Mouse (Mus musculus) myocyte (in vitro differentiated cells): ENCODE measurements at regions not wholly inside any gene's neighbourhood (a gene's known extent, or its start where the extent isn't known, plus 50 kb on each side); places are given as distances from the start of the nearest gene placed in this dataset.

ENCODE experiments used
- CEBPB ChIP-seq: IDR thresholded peaks from 2 replicates; pipeline ENCODE4 v1.6.1; 2011; ENCODE audit warnings: mild to moderate bottlenecking, moderate library complexity; ENCODE audit not compliant: poor library complexity, insufficient read depth, severe bottlenecking
- MYOD1 ChIP-seq, 3 experiments: IDR thresholded peaks; one replicate each; pipeline ENCODE4 v1.6.1; 2011; ENCODE audit warnings: control low read depth in 2 of 3, low read depth in 2 of 3, mild to moderate bottlenecking in 2 of 3, moderate library complexity in 1 of 3; ENCODE audit not compliant: insufficient read length in 2 of 3, control insufficient read depth in 1 of 3
- MYOG ChIP-seq, 3 experiments: IDR thresholded peaks; one replicate each; pipeline ENCODE4 v1.6.1; 2011; ENCODE audit warnings: control low read depth in 2 of 3, low read depth in 2 of 3, mild to moderate bottlenecking in 2 of 3; ENCODE audit not compliant: insufficient read length in 2 of 3, control insufficient read depth in 1 of 3, insufficient read depth in 1 of 3
- POLR2A ChIP-seq: IDR thresholded peaks from one replicate; pipeline ENCODE4 v1.6.1; 2011; ENCODE audit warnings: low read depth, mild to moderate bottlenecking, control low read depth, moderate library complexity; ENCODE audit not compliant: insufficient read length
- POLR2AphosphoS2 ChIP-seq: IDR thresholded peaks from one replicate; pipeline ENCODE4 v1.6.1; 2011; ENCODE audit warnings: low read depth, control low read depth; ENCODE audit not compliant: insufficient read length
- REST ChIP-seq: IDR thresholded peaks from one replicate; pipeline ENCODE4 v1.6.1; 2011; ENCODE audit warnings: mild to moderate bottlenecking, control low read depth, moderate library complexity; ENCODE audit not compliant: insufficient read depth, insufficient read length
- TCF3 ChIP-seq: IDR thresholded peaks from one replicate; pipeline ENCODE4 v1.6.1; 2011; ENCODE audit warnings: low read depth, control low read depth; ENCODE audit not compliant: insufficient read length
- USF1 ChIP-seq: IDR thresholded peaks from one replicate; pipeline ENCODE4 v1.6.1; 2011; ENCODE audit warnings: low read depth, mild to moderate bottlenecking, control low read depth, moderate library complexity

- TF ChIP-seq USF1: no peak
- TF ChIP-seq POLR2A: no peak
- TF ChIP-seq POLR2AphosphoS2: no peak
- no peak for TF ChIP-seq REST
- no peak for TF ChIP-seq CEBPB
- no peak for TF ChIP-seq MYOG (IDR thresholded peaks at IDR 0.05; ENCODE audit: control insufficient read depth in 1 of 3, insufficient read depth in 1 of 3, insufficient read length in 2 of 3, low read depth in 2 of 3)
- no peak for TF ChIP-seq TCF3
- TF ChIP-seq MYOD1 (IDR thresholded peaks at IDR 0.05; ENCODE audit: control insufficient read depth in 1 of 3, insufficient read length in 2 of 3, low read depth in 2 of 3): no peak
Observed at GRCm38 (mm10) chr11:24631651-24632050, 553.8 kb downstream of the Bcl11a start.
